Mouse (Mus musculus): ENCODE results near the gene Foxj1. TPM values are rescaled to one million over a fixed set of nuclear protein-coding genes. Genes with fewer than 3 reads are reported as not detected.
A peak's percentile ranks its signal among the peaks of the same experiment; 100 is the strongest.

The Foxj1 gene
- polyA plus RNA-seq, 1 experiment from 2014 or later = 13.2 TPM

DNA sequence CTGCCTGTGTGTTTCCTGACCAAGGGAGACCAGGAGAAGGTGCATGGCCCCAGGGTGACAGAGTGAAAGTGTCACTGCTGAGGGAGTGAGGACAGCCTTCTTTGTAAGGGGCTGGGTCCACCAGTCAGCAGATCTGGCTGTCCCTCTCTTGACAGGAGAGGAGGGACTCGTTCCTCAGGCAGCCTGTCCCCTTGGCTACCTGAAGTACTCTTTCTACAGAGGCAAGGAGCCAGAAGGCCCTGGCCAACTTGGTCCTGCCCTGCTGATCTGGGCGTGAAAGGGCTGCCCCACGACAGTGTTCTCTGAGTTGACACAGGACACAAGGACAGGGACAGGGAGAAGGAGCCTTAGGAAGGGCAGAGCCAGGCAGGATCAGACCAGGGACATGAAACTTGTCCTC, 38.2 kb downstream of the Foxj1 start:
- Histone ChIP-seq H3K36me3 (ENCODE audit: control insufficient read depth, insufficient read depth, low read length) (peaks cover 59% of the 10 kb centered on the region), H3K9ac (ENCODE audit: low read depth, low read length) (no peak overlapping the region), H3K4me3 (ENCODE audit: low read length) (no peak overlapping the region), H3K27ac (ENCODE audit: low read depth, low read length) (no peak overlapping the region), H3K4me2 (ENCODE audit: low read length) (no peak overlapping the region), H3K9me3 (ENCODE audit: control insufficient read depth, low read length) (no peaks in the 10 kb centered on the region), H3K27me3 (replicated peaks; ENCODE audit: control insufficient read depth, insufficient read depth, low read length) (no peaks in the 10 kb centered on the region), H3K4me1 (ENCODE audit: control insufficient read depth, insufficient read depth, low read depth, low read length) (no peaks in the 10 kb centered on the region)
- ATAC-seq = no peak
- 77% methylated on average over 3 of the region's 3 CpGs for WGBS

DNA sequence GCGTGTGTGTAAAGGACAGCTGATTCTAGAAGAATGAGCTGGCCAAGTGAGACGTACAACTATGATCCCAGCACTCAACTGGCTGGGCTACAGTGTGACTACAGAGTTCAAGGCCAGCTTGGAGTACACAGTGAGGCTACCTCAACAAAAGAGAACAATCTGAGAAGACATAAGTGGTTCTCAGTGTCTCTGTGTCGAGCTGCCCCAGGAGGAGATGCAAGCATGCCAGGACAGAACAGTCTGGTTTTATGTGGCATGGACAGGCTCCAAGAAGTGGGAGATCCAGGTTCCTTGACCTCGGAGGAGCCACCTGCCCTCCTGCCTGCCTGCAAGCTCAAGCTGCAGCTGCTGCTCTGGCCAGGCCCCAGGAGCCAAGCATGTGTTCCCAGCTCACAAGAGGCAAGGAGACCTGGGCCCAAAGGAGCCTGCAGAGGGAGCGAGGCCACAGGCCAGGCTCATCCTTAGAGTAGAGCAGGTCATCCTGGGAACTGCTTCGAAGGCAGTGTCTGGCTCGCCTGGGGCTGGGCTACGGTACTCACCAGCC, 38.9 kb downstream of the Foxj1 start:
- WGBS = 85% methylated on average over 8 of the region's 8 CpGs
- no peak overlapping the region for H3K4me3 ChIP-seq (ENCODE audit: low read length)
- H3K4me1 ChIP-seq (ENCODE audit: control insufficient read depth, insufficient read depth, low read depth, low read length) = no peaks in the 10 kb centered on the region
- H3K9ac ChIP-seq (ENCODE audit: low read depth, low read length) = no peak overlapping the region
- H3K9me3 ChIP-seq (ENCODE audit: control insufficient read depth, low read length) = no peaks in the 10 kb centered on the region
- no peaks in the 10 kb centered on the region for H3K27me3 ChIP-seq (replicated peaks; ENCODE audit: control insufficient read depth, insufficient read depth, low read length)
- peaks cover 53% of the 10 kb centered on the region for H3K36me3 ChIP-seq (ENCODE audit: control insufficient read depth, insufficient read depth, low read length)
- H3K4me2 ChIP-seq (ENCODE audit: low read length) = no peak overlapping the region
- ATAC-seq = no peak
- H3K27ac ChIP-seq (ENCODE audit: low read depth, low read length) = no peak overlapping the region

DNA sequence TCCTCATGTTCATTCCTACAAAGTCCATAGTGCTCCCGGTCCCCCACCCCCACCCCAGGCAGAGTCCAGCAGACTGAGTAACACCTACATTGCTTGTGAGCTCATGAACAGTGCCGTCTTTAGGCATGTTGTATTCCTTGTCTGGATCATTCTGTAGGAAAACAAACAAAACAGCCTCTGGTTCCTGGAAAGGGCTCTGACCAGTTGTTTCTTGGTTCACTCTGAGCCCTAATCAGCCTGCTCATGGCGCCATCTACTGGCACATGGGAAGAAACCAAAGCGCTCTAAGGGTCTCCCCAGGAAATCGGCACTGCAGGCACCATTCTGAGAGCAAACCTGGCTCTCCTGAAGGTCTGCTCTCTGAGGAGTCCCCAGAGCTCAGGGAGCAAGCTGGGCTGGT, 40.9 kb downstream of the Foxj1 start:
- Histone ChIP-seq H3K9ac (ENCODE audit: low read depth, low read length) (no peak overlapping the region; the same call in 1 of the 2 replicates), H3K27me3 (replicated peaks; ENCODE audit: control insufficient read depth, insufficient read depth, low read length) (no peaks in the 10 kb centered on the region), H3K27ac (ENCODE audit: low read depth, low read length) (no peak overlapping the region), H3K36me3 (ENCODE audit: control insufficient read depth, insufficient read depth, low read length) (peaks cover 53% of the 10 kb centered on the region), H3K4me1 (ENCODE audit: control insufficient read depth, insufficient read depth, low read depth, low read length) (no peaks in the 10 kb centered on the region), H3K9me3 (ENCODE audit: control insufficient read depth, low read length) (no peaks in the 10 kb centered on the region), H3K4me3 (ENCODE audit: low read length) (no peak overlapping the region), H3K4me2 (ENCODE audit: low read length) (no peak overlapping the region)
- ATAC-seq = peak; percentile 53; the same call in 1 of the 2 replicates
- WGBS = 45% methylated on average over 5 of the region's 5 CpGs

DNA sequence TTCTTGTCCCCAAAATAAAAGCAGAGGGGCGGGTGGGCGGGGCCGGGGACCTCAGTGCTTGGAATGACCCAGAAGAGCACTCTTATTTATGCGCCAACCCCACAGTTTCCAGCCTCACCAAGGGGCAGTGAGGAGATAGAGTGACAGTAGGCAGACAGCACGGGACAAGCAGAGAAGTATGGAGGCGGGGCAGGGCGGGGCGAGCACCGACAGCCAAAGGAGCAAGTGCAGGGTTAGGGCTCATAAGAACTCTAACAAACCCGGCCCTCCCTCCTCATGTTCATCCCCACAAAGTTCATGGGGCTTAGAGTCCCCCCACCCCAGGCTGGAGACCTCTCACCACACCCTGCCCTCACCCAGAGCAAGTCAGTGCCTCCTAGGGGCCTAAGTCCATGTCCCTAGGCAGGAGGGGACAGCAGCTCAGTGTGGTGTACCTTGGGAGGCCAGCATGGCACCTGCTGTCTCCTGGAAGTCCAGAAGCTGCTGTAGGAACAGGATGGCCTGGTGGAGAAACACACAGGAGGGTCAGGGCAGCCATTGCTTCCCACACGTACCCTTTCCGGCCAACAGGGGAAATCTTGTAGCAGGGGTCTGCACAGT, 41.6 kb downstream of the Foxj1 start:
- H3K36me3 ChIP-seq (ENCODE audit: control insufficient read depth, insufficient read depth, low read length) = peaks cover 55% of the 10 kb centered on the region
- 92% methylated on average over 12 of the region's 12 CpGs for WGBS
- no peaks in the 10 kb centered on the region for H3K4me1 ChIP-seq (ENCODE audit: control insufficient read depth, insufficient read depth, low read depth, low read length)
- H3K27me3 ChIP-seq (replicated peaks; ENCODE audit: control insufficient read depth, insufficient read depth, low read length) = no peaks in the 10 kb centered on the region
- ATAC-seq = no peak
- no peaks in the 10 kb centered on the region for H3K9me3 ChIP-seq (ENCODE audit: control insufficient read depth, low read length)
- no peak overlapping the region for H3K4me2 ChIP-seq (ENCODE audit: low read length)
- H3K9ac ChIP-seq (ENCODE audit: low read depth, low read length) = no peak overlapping the region
- no peak overlapping the region for H3K27ac ChIP-seq (ENCODE audit: low read depth, low read length)
- no peak overlapping the region for H3K4me3 ChIP-seq (ENCODE audit: low read length)

DNA sequence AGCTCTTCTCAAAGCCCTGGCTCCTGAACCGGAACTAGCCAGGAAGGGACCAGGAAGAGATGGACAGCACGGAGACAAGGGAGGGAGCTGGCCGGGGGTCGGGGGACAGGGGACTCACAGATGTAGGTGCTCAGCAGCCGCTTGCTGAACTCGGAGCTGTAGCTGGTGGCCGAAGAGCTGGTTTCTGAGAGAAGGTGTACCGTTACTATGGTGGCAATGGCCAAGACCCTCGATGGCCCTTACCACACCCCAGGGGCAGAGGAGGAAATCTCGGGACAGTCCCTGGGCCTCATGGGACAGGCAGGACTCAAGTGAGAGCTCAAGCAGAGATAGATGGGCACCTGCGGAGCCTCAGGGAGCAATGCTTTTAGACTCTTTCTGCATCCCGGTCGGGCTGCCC, 42.8 kb downstream of the Foxj1 start:
- no peaks in the 10 kb centered on the region for H3K4me1 ChIP-seq (ENCODE audit: control insufficient read depth, insufficient read depth, low read depth, low read length)
- ATAC-seq = no peak
- WGBS = 93% methylated on average over 13 of the region's 13 CpGs
- no peaks in the 10 kb centered on the region for H3K9me3 ChIP-seq (ENCODE audit: control insufficient read depth, low read length)
- no peak overlapping the region for H3K27ac ChIP-seq (ENCODE audit: low read depth, low read length)
- no peaks in the 10 kb centered on the region for H3K27me3 ChIP-seq (replicated peaks; ENCODE audit: control insufficient read depth, insufficient read depth, low read length)
- peaks cover 63% of the 10 kb centered on the region for H3K36me3 ChIP-seq (ENCODE audit: control insufficient read depth, insufficient read depth, low read length)
- no peak overlapping the region for H3K4me2 ChIP-seq (ENCODE audit: low read length)
- H3K9ac ChIP-seq (ENCODE audit: low read depth, low read length) = no peak overlapping the region
- H3K4me3 ChIP-seq (ENCODE audit: low read length) = no peak overlapping the region

DNA sequence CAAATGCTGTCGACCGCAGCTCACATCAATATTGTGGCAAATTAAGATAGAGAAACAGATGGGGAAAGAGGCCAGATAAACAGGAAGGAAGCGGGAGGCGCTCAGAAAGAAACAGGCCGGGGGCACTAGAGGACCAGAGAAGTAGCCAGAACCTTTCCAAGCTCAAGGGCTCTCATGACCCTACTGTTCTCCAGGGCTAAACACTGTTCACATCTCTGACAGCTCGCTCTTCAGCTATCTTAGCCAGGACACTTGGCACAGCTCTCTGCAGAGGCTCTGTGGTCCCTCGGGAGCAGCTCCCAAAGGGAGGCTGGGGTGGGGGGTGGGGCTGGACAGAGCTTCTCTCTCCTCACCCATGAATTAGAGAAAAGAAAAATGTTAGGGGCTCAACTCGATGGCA, 44.6 kb downstream of the Foxj1 start:
- Histone ChIP-seq H3K9me3 (ENCODE audit: control insufficient read depth, low read length) (no peaks in the 10 kb centered on the region), H3K9ac (ENCODE audit: low read depth, low read length) (no peak overlapping the region), H3K27ac (ENCODE audit: low read depth, low read length) (no peak overlapping the region), H3K36me3 (ENCODE audit: control insufficient read depth, insufficient read depth, low read length) (peaks cover 49% of the 10 kb centered on the region), H3K27me3 (replicated peaks; ENCODE audit: control insufficient read depth, insufficient read depth, low read length) (no peaks in the 10 kb centered on the region), H3K4me2 (ENCODE audit: low read length) (no peak overlapping the region), H3K4me1 (ENCODE audit: control insufficient read depth, insufficient read depth, low read depth, low read length) (no peaks in the 10 kb centered on the region), H3K4me3 (ENCODE audit: low read length) (no peak overlapping the region)
- WGBS = 78% methylated on average over 8 of the region's 8 CpGs
- no peak for ATAC-seq

DNA sequence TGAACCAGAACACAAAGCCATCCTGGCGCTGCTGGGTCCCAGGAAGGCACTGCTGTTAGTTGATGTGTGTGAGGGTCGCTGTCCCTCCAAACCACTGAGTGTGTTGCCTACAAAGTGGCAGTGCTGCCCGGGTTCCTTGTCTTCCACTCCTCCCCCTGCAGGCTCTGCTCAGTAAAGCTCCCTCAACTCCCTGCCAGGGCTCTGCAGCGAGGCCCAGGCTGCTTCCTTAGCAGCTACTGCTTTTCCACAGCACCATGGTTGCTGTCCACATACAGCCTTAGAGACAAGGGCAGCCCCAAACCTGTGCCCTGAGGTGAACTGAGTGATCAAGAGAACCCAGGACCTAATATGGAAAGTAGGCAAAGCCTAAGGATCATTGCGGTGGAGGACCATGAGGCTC, 47.8 kb downstream of the Foxj1 start:
- ATAC-seq = no peak
- H3K9ac ChIP-seq (ENCODE audit: low read depth, low read length) = no peak overlapping the region
- no peak overlapping the region for H3K4me3 ChIP-seq (ENCODE audit: low read length)
- WGBS = 71% methylated on average over 5 of the region's 5 CpGs
- H3K4me1 ChIP-seq (ENCODE audit: control insufficient read depth, insufficient read depth, low read depth, low read length) = peaks cover 6% of the 10 kb centered on the region; the same call in 1 of the 2 replicates
- H3K27me3 ChIP-seq (replicated peaks; ENCODE audit: control insufficient read depth, insufficient read depth, low read length) = peaks cover 14% of the 10 kb centered on the region
- H3K4me2 ChIP-seq (ENCODE audit: low read length) = no peak overlapping the region
- H3K9me3 ChIP-seq (ENCODE audit: control insufficient read depth, low read length) = no peaks in the 10 kb centered on the region
- peaks cover 31% of the 10 kb centered on the region for H3K36me3 ChIP-seq (ENCODE audit: control insufficient read depth, insufficient read depth, low read length)
- H3K27ac ChIP-seq (ENCODE audit: low read depth, low read length) = no peak overlapping the region

DNA sequence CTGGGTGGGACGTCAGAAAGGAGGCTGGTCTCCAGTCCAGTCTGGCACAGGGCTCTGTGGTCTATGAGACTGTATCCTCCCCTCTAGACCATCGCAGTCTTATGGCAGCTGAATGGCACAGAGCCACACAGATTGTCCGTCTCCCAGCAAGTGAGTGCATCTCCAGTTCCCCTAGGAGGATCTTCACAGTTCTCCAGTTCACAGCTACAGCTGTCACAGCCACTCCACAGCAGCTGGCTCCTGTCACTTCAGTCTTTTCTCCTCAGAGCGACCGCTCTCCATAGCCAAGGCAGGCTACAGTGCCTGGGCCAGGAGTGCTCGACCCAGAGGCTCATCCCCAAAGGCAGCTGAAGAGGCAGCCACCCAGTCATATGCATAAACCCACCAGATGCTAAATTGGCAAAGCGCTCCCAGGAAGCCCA, 49.4 kb downstream of the Foxj1 start:
- peaks cover 22% of the 10 kb centered on the region; the same call in 1 of the 2 replicates for H3K36me3 ChIP-seq (ENCODE audit: control insufficient read depth, insufficient read depth, low read length)
- no peak overlapping the region for H3K4me3 ChIP-seq (ENCODE audit: low read length)
- H3K27ac ChIP-seq (ENCODE audit: low read depth, low read length) = no peak overlapping the region; the same call in 1 of the 2 replicates
- no peak overlapping the region for H3K4me2 ChIP-seq (ENCODE audit: low read length)
- 62% methylated on average over 7 of the region's 7 CpGs for WGBS
- H3K27me3 ChIP-seq (replicated peaks; ENCODE audit: control insufficient read depth, insufficient read depth, low read length) = peaks cover 24% of the 10 kb centered on the region
- H3K4me1 ChIP-seq (ENCODE audit: control insufficient read depth, insufficient read depth, low read depth, low read length) = peaks cover 17% of the 10 kb centered on the region
- H3K9ac ChIP-seq (ENCODE audit: low read depth, low read length) = no peak overlapping the region
- no peak for ATAC-seq
- no peaks in the 10 kb centered on the region for H3K9me3 ChIP-seq (ENCODE audit: control insufficient read depth, low read length)

DNA sequence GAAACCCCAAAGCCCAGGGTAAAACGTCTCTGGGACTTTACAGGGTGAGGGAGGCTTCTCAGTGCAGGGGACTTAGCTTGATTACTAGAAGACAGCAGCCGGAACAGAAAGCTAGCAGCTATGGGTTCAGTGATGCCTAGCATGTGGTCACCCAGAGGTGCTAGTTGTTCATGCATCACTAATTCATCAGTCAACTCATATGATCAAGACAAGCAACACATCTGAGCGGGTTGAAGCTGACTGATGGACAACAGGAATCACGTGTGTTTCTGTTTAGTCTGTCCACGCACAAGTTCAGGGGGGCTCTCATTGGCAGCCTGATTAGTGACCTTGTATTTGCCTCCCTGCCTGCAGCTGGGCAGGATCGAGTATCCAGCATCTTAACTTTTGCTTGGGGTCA, 51.2 kb downstream of the Foxj1 start:
- H3K4me1 ChIP-seq (ENCODE audit: control insufficient read depth, insufficient read depth, low read depth, low read length) = peaks cover 17% of the 10 kb centered on the region
- H3K27ac ChIP-seq (ENCODE audit: low read depth, low read length) = no peak overlapping the region
- H3K4me3 ChIP-seq (ENCODE audit: low read length) = no peak overlapping the region
- no peaks in the 10 kb centered on the region for H3K9me3 ChIP-seq (ENCODE audit: control insufficient read depth, low read length)
- no peak overlapping the region for H3K4me2 ChIP-seq (ENCODE audit: low read length)
- no peak for ATAC-seq
- peaks cover 36% of the 10 kb centered on the region for H3K27me3 ChIP-seq (replicated peaks; ENCODE audit: control insufficient read depth, insufficient read depth, low read length)
- H3K9ac ChIP-seq (ENCODE audit: low read depth, low read length) = no peak overlapping the region
- 61% methylated on average over 6 of the region's 6 CpGs for WGBS
- peaks cover 13% of the 10 kb centered on the region; the same call in 1 of the 2 replicates for H3K36me3 ChIP-seq (ENCODE audit: control insufficient read depth, insufficient read depth, low read length)
